Mouse (Mus musculus) myocyte (in vitro differentiated cells): ENCODE results near the gene Lsmem1. TPM values are rescaled to one million over a fixed set of nuclear protein-coding genes. Genes with fewer than 3 reads are reported as not detected.
A peak's percentile ranks its signal among the peaks of the same experiment; 100 is the strongest.

Experiments used
- H3K27me3 ChIP-seq: one replicate; pipeline ENCODE4 v1.6.1; 2011; ENCODE audit not compliant: control insufficient read depth, insufficient read depth, insufficient read length
- H3K36me3 ChIP-seq: one replicate; pipeline ENCODE4 v1.6.1; 2011; ENCODE audit not compliant: control insufficient read depth, insufficient read depth
- H3K4me2 ChIP-seq: one replicate; pipeline ENCODE4 v1.6.1; 2011; ENCODE audit warnings: low read depth, control low read depth
- H3K4me3 ChIP-seq: one replicate; pipeline ENCODE4 v1.5.1; 2011; ENCODE audit warnings: mild to moderate bottlenecking, control low read depth, moderate library complexity
- H3K79me2 ChIP-seq: one replicate; pipeline ENCODE4 v1.6.1; 2011; ENCODE audit not compliant: control insufficient read depth, insufficient read depth
- H3ac ChIP-seq: one replicate; pipeline ENCODE4 v1.6.1; 2011; ENCODE audit not compliant: control insufficient read depth, insufficient read length
- CEBPB ChIP-seq: IDR thresholded peaks from 2 replicates; pipeline ENCODE4 v1.6.1; 2011; ENCODE audit warnings: mild to moderate bottlenecking, moderate library complexity; ENCODE audit not compliant: poor library complexity, insufficient read depth, severe bottlenecking
- E2F4 ChIP-seq: IDR thresholded peaks from one replicate; pipeline ENCODE4 v1.6.1; 2011; ENCODE audit warnings: mild to moderate bottlenecking, control low read depth, moderate library complexity; ENCODE audit not compliant: insufficient read depth
- MAX ChIP-seq: IDR thresholded peaks from one replicate; pipeline ENCODE4 v1.6.1; 2011; ENCODE audit warnings: low read depth, mild to moderate bottlenecking, control low read depth
- MYOD1 ChIP-seq, 3 experiments: IDR thresholded peaks; one replicate each; pipeline ENCODE4 v1.6.1; 2011; ENCODE audit warnings: control low read depth in 2 of 3, low read depth in 2 of 3, mild to moderate bottlenecking in 2 of 3, moderate library complexity in 1 of 3; ENCODE audit not compliant: insufficient read length in 2 of 3, control insufficient read depth in 1 of 3
- MYOG ChIP-seq, 3 experiments: IDR thresholded peaks; one replicate each; pipeline ENCODE4 v1.6.1; 2011; ENCODE audit warnings: control low read depth in 2 of 3, low read depth in 2 of 3, mild to moderate bottlenecking in 2 of 3; ENCODE audit not compliant: insufficient read length in 2 of 3, control insufficient read depth in 1 of 3, insufficient read depth in 1 of 3
- POLR2A ChIP-seq: IDR thresholded peaks from one replicate; pipeline ENCODE4 v1.6.1; 2011; ENCODE audit warnings: low read depth, mild to moderate bottlenecking, control low read depth, moderate library complexity; ENCODE audit not compliant: insufficient read length
- POLR2AphosphoS2 ChIP-seq: IDR thresholded peaks from one replicate; pipeline ENCODE4 v1.6.1; 2011; ENCODE audit warnings: low read depth, control low read depth; ENCODE audit not compliant: insufficient read length
- REST ChIP-seq: IDR thresholded peaks from one replicate; pipeline ENCODE4 v1.6.1; 2011; ENCODE audit warnings: mild to moderate bottlenecking, control low read depth, moderate library complexity; ENCODE audit not compliant: insufficient read depth, insufficient read length
- SRF ChIP-seq: IDR thresholded peaks from one replicate; pipeline ENCODE4 v1.6.1; 2011; ENCODE audit warnings: low read depth; ENCODE audit not compliant: control insufficient read depth, insufficient read length
- TCF12 ChIP-seq: IDR thresholded peaks from one replicate; pipeline ENCODE4 v1.6.1; 2011; ENCODE audit warnings: mild to moderate bottlenecking, control low read depth; ENCODE audit not compliant: poor library complexity, insufficient read depth, severe bottlenecking
- TCF3 ChIP-seq: IDR thresholded peaks from one replicate; pipeline ENCODE4 v1.6.1; 2011; ENCODE audit warnings: low read depth, control low read depth; ENCODE audit not compliant: insufficient read length
- USF1 ChIP-seq: IDR thresholded peaks from one replicate; pipeline ENCODE4 v1.6.1; 2011; ENCODE audit warnings: low read depth, mild to moderate bottlenecking, control low read depth, moderate library complexity
- polyA plus RNA-seq: library from polyadenylated mRNA; unstranded; fragments of >200 nt; fragmentation: generic; extraction: Trizol; gene quantifications from one replicate; pipeline ENCODE4 v1.2.1, GENCODE M21; 2012; ENCODE audit warnings: missing spikeins

The Lsmem1 gene
- polyA plus RNA-seq, 1 experiment: 0.22 TPM

DNA sequence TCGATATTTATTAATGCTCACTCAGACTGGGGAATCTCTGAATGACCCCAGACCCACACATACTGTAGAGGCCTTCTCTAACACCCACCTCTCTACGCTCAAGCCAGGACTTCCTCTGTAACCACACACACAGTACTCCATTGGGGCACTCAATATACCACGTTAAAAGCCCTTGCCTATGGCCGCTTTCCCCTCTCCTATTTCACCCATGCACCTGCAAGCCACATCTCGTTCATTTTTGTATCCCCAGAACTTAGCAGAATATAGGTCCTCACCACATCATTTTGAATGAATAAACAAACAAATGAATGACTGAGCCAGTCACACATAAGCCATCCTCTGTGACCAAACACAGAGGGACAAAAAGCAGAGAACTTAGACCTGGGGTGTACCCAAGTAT lies 45.6 kb upstream of the Lsmem1 start:
- no peak for TF ChIP-seq MYOD1 (IDR thresholded peaks at IDR 0.05; ENCODE audit: control insufficient read depth in 1 of 3, insufficient read length in 2 of 3, low read depth in 2 of 3)
- TF ChIP-seq TCF3: no peak
- TF ChIP-seq USF1: no peak
- no peak for TF ChIP-seq SRF
- TF ChIP-seq REST: no peak
- no peak for TF ChIP-seq POLR2AphosphoS2
- TF ChIP-seq CEBPB: no peak
- TF ChIP-seq MYOG (IDR thresholded peaks at IDR 0.05; ENCODE audit: control insufficient read depth in 1 of 3, insufficient read depth in 1 of 3, insufficient read length in 2 of 3, low read depth in 2 of 3): no peak
- TF ChIP-seq E2F4: no peak
- TF ChIP-seq POLR2A: no peak
- no peak for TF ChIP-seq MAX
- TF ChIP-seq TCF12: no peak
- H3K79me2 ChIP-seq: no peaks in the 10 kb centered on the region

DNA sequence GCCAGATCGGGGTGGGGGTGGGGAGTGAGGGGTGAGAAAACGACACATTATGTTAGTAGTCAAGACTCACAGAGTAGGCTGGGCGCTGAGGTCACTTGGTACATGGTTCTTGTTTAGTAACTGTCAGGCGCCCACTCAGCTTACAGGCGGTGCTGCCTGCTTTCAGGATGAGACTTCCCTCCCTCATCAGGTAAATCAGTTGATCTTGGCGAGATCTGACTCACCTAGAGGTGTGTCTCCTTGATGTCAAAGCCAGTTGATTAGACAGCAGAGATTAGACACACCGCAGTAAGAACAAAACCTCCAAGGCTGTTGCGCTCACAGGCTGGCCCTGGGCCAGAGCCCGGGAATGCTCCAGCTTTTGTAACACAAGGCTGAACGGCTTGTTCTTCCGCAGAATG lies 44.5 kb upstream of the Lsmem1 start:
- Histone ChIP-seq H3ac (no peak overlapping the region), H3K27me3 (no peaks in the 10 kb centered on the region), H3K36me3 (no peaks in the 10 kb centered on the region), H3K4me2 (no peak overlapping the region), H3K4me3 (no peak overlapping the region), H3K79me2 (no peaks in the 10 kb centered on the region)
- TF ChIP-seq USF1 (no peak), TCF3 (no peak), TCF12 (no peak), CEBPB (no peak), POLR2AphosphoS2 (no peak), SRF (no peak), REST (no peak), MYOD1 (IDR thresholded peaks at IDR 0.05; ENCODE audit: control insufficient read depth in 1 of 3, insufficient read length in 2 of 3, low read depth in 2 of 3) (no peak), MYOG (IDR thresholded peaks at IDR 0.05; ENCODE audit: control insufficient read depth in 1 of 3, insufficient read depth in 1 of 3, insufficient read length in 2 of 3, low read depth in 2 of 3) (no peak), POLR2A (no peak), E2F4 (no peak), MAX (no peak)

More for the DNA sequence above, 45.6 kb upstream of the Lsmem1 start:
- no peak overlapping the region for H3K4me3 ChIP-seq
- no peaks in the 10 kb centered on the region for H3K36me3 ChIP-seq
- no peaks in the 10 kb centered on the region for H3K27me3 ChIP-seq
- no peak overlapping the region for H3K4me2 ChIP-seq
- H3ac ChIP-seq: no peak overlapping the region

DNA sequence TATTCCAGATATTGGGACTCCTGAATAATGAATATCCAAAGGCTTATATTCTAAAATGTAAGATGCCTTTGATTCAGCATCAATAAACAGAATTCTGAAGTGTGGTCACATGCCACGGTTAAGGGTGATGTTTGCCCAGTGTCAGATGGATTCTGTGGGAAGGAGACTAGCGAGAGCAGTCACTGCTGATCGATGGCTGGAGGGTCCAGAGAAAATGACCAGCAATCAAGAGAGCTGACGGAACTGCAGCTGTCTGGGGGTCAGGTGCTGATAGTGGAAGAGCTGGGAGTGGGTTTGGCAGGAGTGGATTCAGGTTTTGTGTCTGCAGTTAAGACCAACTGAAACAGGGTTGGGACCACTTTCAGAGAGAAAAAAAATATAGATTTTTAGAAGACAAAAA lies 44.0 kb upstream of the Lsmem1 start:
- no peaks in the 10 kb centered on the region for H3K79me2 ChIP-seq
- no peaks in the 10 kb centered on the region for H3K36me3 ChIP-seq
- no peak for TF ChIP-seq REST
- H3K27me3 ChIP-seq: no peaks in the 10 kb centered on the region
- H3ac ChIP-seq: no peak overlapping the region
- H3K4me2 ChIP-seq: no peak overlapping the region
- no peak overlapping the region for H3K4me3 ChIP-seq

DNA sequence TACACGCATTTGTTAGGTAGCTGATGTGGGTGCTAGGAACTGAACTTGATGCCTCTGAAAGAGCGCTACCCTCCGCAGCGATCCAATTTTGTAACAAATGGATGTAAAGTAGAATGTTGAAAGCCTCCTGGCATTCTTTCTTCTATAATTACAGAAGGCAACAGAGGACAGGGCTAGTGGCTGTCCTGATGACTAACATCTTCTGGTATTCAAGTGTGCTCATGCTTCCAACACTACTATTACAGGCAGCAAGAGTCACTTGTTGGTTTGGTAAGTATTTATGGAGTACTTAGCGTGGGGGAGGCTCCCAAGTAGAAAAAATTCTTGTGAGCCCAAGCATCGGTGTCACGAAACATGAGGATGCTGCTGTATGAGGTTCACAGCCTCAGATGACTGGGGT lies 39.9 kb upstream of the Lsmem1 start:
- Histone ChIP-seq H3K27me3 (no peaks in the 10 kb centered on the region), H3K36me3 (no peaks in the 10 kb centered on the region), H3K4me3 (no peak overlapping the region), H3ac (no peak overlapping the region), H3K4me2 (peak overlapping the region; percentile 55), H3K79me2 (no peaks in the 10 kb centered on the region)
- TF ChIP-seq CEBPB: 0 out of 2 replicates have a peak, but pooled peaks have one; percentile 9
- peak in 1 of 3 experiments; percentile 7 for TF ChIP-seq MYOD1 (IDR thresholded peaks at IDR 0.05; ENCODE audit: control insufficient read depth in 1 of 3, insufficient read length in 2 of 3, low read depth in 2 of 3)
- TF ChIP-seq POLR2A: no peak

DNA sequence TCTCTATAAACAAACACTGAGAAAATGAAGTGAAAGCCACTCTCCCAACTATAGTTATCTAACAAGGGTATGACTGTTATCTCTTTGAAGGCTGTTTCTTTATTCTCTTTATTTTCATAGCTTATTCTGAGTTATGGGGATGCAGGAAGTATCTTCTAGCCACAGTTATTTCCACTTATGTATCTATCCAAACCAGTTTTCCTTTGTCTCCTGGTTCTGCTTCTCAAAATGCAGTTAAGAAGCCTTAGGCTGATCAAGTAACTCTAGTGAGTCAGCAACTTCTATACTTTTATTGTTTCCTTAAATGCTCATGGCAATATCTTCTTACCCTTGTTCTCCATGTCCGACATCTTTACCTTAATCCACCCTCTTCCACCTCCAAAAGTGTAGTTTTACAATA lies 32.9 kb upstream of the Lsmem1 start:
- Histone ChIP-seq H3K4me3 (no peak overlapping the region), H3K79me2 (no peaks in the 10 kb centered on the region), H3K27me3 (no peaks in the 10 kb centered on the region), H3K36me3 (no peaks in the 10 kb centered on the region), H3K4me2 (no peak overlapping the region), H3ac (no peak overlapping the region)
- TF ChIP-seq CEBPB: no peak
- no peak for TF ChIP-seq POLR2AphosphoS2
- TF ChIP-seq SRF: no peak
- TF ChIP-seq MYOD1 (IDR thresholded peaks at IDR 0.05; ENCODE audit: control insufficient read depth in 1 of 3, insufficient read length in 2 of 3, low read depth in 2 of 3): no peak
- no peak for TF ChIP-seq REST
- TF ChIP-seq TCF3: no peak
- no peak for TF ChIP-seq E2F4
- TF ChIP-seq USF1: no peak
- TF ChIP-seq POLR2A: no peak
